Mouse (Mus musculus): ENCODE results near the gene Gnas. TPM values are rescaled to one million over a fixed set of nuclear protein-coding genes. Genes with fewer than 3 reads are reported as not detected.
"Not testable (repeated sequence)": the region's sequence is repeated elsewhere in the genome, so short reads cannot be mapped to it uniquely, and the experiment has no call there.

Gene Gnas
- polyA plus RNA-seq, 1 experiment from 2014 or later, result 1,043 TPM

- H3K4me1 ChIP-seq, result peaks cover 17% of the 10 kb centered on the region
- not testable (repeated sequence) for H3K27ac ChIP-seq (replicated peaks); H3K9me3 ChIP-seq (replicated peaks); DNase-seq (ENCODE audit: low spot score); H3K27me3 ChIP-seq (ENCODE audit: low read depth, poor library complexity, severe bottlenecking); H3K4me3 ChIP-seq
- WGBS, result 95% methylated on average over 2 of the region's 2 CpGs
- peaks cover 54% of the 10 kb centered on the region for H3K36me3 ChIP-seq
These were observed 63.0 kb downstream of the Gnas start for GRCm38 (mm10) chr2:174346999-174347668.

GRCm38 (mm10) chr2:174358516-174358915 is 74.4 kb downstream of the Gnas start:
- no peaks in the 10 kb centered on the region for H3K27me3 ChIP-seq (ENCODE audit: low read depth, poor library complexity, severe bottlenecking)
- no peaks in the 10 kb centered on the region for H3K4me1 ChIP-seq
- no peaks in the 10 kb centered on the region; the same call in 1 of the 2 replicates for H3K9me3 ChIP-seq (replicated peaks)
- 90% methylated on average over 4 of the region's 4 CpGs for WGBS
- no peak overlapping the region for H3K4me3 ChIP-seq
- DNase-seq (ENCODE audit: low spot score), result no peak
- no peak overlapping the region for H3K27ac ChIP-seq (replicated peaks)
- H3K36me3 ChIP-seq, result no peaks in the 10 kb centered on the region

- Histone ChIP-seq H3K36me3 (no peaks in the 10 kb centered on the region), H3K4me3 (no peak overlapping the region), H3K4me1 (no peaks in the 10 kb centered on the region), H3K27me3 (ENCODE audit: low read depth, poor library complexity, severe bottlenecking) (no peaks in the 10 kb centered on the region), H3K9me3 (replicated peaks) (no peaks in the 10 kb centered on the region), H3K27ac (replicated peaks) (no peak overlapping the region)
- WGBS, result 87% methylated on average over 4 of the region's 4 CpGs
- no peak for DNase-seq (ENCODE audit: low spot score)
These were observed 75.5 kb downstream of the Gnas start for GRCm38 (mm10) chr2:174359656-174360055.

- Histone ChIP-seq H3K36me3 (no peaks in the 10 kb centered on the region), H3K4me1 (no peaks in the 10 kb centered on the region), H3K4me3 (no peak overlapping the region), H3K9me3 (replicated peaks) (no peaks in the 10 kb centered on the region), H3K27me3 (ENCODE audit: low read depth, poor library complexity, severe bottlenecking) (no peaks in the 10 kb centered on the region), H3K27ac (replicated peaks) (no peak overlapping the region)
- DNase-seq (ENCODE audit: low spot score), result no peak
- WGBS, result 87% methylated on average over 10 of the region's 10 CpGs
These were observed 82.5 kb downstream of the Gnas start for GRCm38 (mm10) chr2:174366571-174366970.

DNA sequence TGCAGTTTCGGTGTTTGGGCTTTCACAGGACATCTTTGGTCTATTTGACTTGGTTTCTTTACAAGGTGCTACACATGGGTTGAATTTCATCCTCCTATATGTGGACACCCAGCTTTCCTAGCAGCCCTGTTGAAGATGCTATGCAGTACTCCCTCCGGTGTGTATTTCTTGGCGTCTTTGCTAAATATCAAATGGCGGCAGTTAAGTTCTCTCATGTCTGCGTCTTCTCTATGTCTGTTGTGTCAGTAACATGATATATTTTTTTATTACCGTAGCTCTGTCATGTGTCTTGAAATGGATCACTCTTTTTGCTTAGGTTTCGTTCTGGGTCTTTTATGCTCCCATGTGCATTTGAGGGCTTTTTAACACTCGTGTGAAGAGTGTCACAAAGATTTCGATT is 96.9 kb downstream of the Gnas start:
- Histone ChIP-seq H3K4me1 (no peaks in the 10 kb centered on the region), H3K9me3 (replicated peaks) (no peaks in the 10 kb centered on the region), H3K36me3 (no peaks in the 10 kb centered on the region), H3K27ac (replicated peaks) (no peak overlapping the region), H3K27me3 (ENCODE audit: low read depth, poor library complexity, severe bottlenecking) (no peaks in the 10 kb centered on the region), H3K4me3 (no peak overlapping the region)
- 91% methylated on average over 9 of the region's 9 CpGs for WGBS
- DNase-seq (ENCODE audit: low spot score), result no peak

- Histone ChIP-seq H3K36me3 (no peaks in the 10 kb centered on the region), H3K27ac (replicated peaks) (no peak overlapping the region), H3K9me3 (replicated peaks) (no peaks in the 10 kb centered on the region; the same call in 1 of the 2 replicates), H3K4me1 (no peaks in the 10 kb centered on the region), H3K27me3 (ENCODE audit: low read depth, poor library complexity, severe bottlenecking) (no peaks in the 10 kb centered on the region), H3K4me3 (no peak overlapping the region)
- DNase-seq (ENCODE audit: low spot score), result no peak
- WGBS, result 84% methylated on average over 3 of the region's 3 CpGs
These were observed 107.8 kb downstream of the Gnas start for GRCm38 (mm10) chr2:174391936-174392335.

DNA sequence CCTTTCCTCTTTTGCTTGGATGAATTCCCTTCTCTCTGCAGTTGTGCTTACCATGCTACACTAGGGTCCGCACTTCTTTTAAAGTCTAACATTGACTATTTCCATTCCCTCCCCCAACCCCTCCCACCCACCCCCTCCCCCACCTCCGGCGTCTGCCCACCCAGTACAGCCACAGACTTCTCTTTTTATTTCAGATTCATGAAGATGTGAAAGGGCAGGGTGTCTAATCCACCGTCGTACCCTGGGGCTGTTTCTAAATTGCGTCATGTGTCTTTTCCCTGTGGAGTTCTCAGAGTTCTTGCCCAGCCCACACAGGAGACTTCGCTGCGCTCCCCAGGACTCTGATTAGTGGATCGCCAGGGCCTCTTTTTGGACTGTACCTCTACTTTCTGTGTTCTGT is 108.4 kb downstream of the Gnas start:
- Histone ChIP-seq H3K9me3 (replicated peaks) (no peaks in the 10 kb centered on the region; the same call in 1 of the 2 replicates), H3K4me1 (no peaks in the 10 kb centered on the region), H3K4me3 (no peak overlapping the region), H3K27me3 (ENCODE audit: low read depth, poor library complexity, severe bottlenecking) (no peaks in the 10 kb centered on the region), H3K27ac (replicated peaks) (no peak overlapping the region), H3K36me3 (no peaks in the 10 kb centered on the region)
- 80% methylated on average over 9 of the region's 9 CpGs for WGBS
- DNase-seq (ENCODE audit: low spot score), result no peak

GRCm38 (mm10) chr2:174393383-174393782 is 109.3 kb downstream of the Gnas start:
- Histone ChIP-seq H3K36me3 (no peaks in the 10 kb centered on the region), H3K4me1 (no peaks in the 10 kb centered on the region), H3K4me3 (no peak overlapping the region), H3K9me3 (replicated peaks) (no peaks in the 10 kb centered on the region; the same call in 1 of the 2 replicates), H3K27me3 (ENCODE audit: low read depth, poor library complexity, severe bottlenecking) (no peaks in the 10 kb centered on the region), H3K27ac (replicated peaks) (no peak overlapping the region)
- no peak for DNase-seq (ENCODE audit: low spot score)
- 86% methylated on average over 5 of the region's 5 CpGs for WGBS

MicroRNAs encoded within 50 kb of the gene (microRNA counts, 519-probe panel; counts per million panel counts)
- not detected for microRNA mmu-miR-296-3p
- microRNA mmu-miR-296-5p, result 5,515 counts per million, percentile 39 among the panel's probes with 10 or more counts
- not detected for microRNA mmu-miR-298

Small RNA genes within 50 kb of the gene (microRNA-seq; reads per million reads assigned to microRNA genes)
- gene Gm27591 (not detected), gene Mir296 (8,938 reads per million, percentile 94 among the genes with 10 or more reads in this experiment), gene Mir298 (6,697 reads per million, percentile 92 among the genes with 10 or more reads in this experiment)

Other genes with a start within 250 kb of the Gnas start
- 7.8 and 12.2 TPM in 2 replicates for gene Stx16, start 208.0 kb upstream of the Gnas start, polyA plus RNA-seq (2016; fragmentation: Nextera tagmentation; extraction: Ambion mirVana)
- 41.2 and 44.9 TPM in 2 replicates for gene Npepl1, start 174.0 kb upstream of the Gnas start, polyA plus RNA-seq (2016; fragmentation: Nextera tagmentation; extraction: Ambion mirVana)
- gene Gm20721, start 62.4 kb downstream of the Gnas start, polyA plus RNA-seq (2016; fragmentation: Nextera tagmentation; extraction: Ambion mirVana), result 12.7 and 15.2 TPM in 2 replicates
- gene Nelfcd, start 131.5 kb downstream of the Gnas start, polyA plus RNA-seq (2016; fragmentation: Nextera tagmentation; extraction: Ambion mirVana), result 193 and 195 TPM in 2 replicates
- gene Ctsz, start 154.7 kb downstream of the Gnas start, polyA plus RNA-seq (2016; fragmentation: Nextera tagmentation; extraction: Ambion mirVana), result 116 TPM in 2 replicates
- gene Tubb1, start 166.4 kb downstream of the Gnas start, polyA plus RNA-seq (2016; fragmentation: Nextera tagmentation; extraction: Ambion mirVana), result 4.3 and 6.1 TPM in 2 replicates
- gene Atp5e, start 179.8 kb downstream of the Gnas start, polyA plus RNA-seq (2016; fragmentation: Nextera tagmentation; extraction: Ambion mirVana), result 569 and 605 TPM in 2 replicates
- gene Prelid3b, start 188.8 kb downstream of the Gnas start, polyA plus RNA-seq (2016; fragmentation: Nextera tagmentation; extraction: Ambion mirVana), result 125 and 132 TPM in 2 replicates